Mouse (Mus musculus) embryonic stem cell, embryonic (primary cell): ENCODE data around the gene Dusp23.

Experiments used
- CTCF ChIA-PET, 4 experiments: fragments of 300-600 bp in 2 of 4; fragments of 350-600 bp in 2 of 4; sonication (Branson Sonifier 250); formaldehyde crosslinking; loops; one replicate each; lab custom pipeline; 2022; ENCODE audit warnings: inconsistent platforms in 2 of 4; lab: Charles Lee
- POLR2A ChIA-PET, 4 experiments: fragments of 300-600 bp in 2 of 4; fragments of 350-600 bp in 2 of 4; sonication (Branson Sonifier 250); formaldehyde crosslinking; loops; one replicate each; lab custom pipeline; 2022; ENCODE audit warnings: antibody characterized with exemption in 4 of 4, inconsistent platforms in 1 of 4; lab: Charles Lee

Gene Dusp23

DNA sequence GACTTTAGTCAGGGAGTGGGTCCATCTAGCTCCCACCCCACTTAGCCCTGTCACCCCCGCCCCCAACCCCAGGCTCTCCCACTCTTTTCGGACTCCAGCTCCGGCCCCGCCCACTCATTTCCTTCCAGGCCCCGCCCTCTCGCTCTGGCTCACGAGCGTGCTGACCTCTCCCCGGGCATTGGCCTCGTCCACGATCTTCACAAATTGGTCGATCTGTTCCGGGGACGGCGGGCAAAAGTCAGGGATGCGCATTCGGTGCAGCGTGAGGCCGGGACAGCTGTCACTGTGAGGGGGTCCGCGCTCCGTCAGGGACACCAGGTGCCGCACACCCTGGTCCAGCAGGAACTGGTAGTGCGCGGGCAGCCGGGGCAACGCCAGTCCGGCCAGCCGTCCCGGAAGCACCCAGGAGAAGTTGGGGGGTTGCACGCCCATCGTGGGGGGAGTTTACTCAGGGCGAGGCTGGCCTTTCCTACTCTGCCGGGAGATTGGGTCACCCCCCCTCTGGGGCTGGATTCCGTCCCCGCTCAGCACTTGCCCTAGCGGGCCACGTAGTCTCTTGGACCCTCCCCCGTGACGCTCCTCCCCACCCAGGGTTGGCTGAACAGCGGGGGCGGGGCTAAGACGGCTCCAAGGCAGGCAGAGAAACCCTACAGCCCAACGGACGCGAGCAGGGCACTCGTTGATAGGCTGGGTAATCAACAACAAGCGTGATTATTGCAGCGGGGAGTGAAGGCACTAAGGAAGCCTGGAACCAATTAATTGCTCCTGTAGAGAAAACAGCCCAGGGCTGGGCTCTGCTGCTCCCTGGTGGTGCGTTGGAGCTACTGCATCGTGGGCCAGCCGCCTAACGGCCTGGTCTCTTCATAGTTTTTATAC, at the start of gene Dusp23:
Gene Dusp23, minus strand, starts transcription at position 512 of the 876 bp plus-strand sequence.
- ChIA-PET CTCF (interaction anchor here (0.5 to 4.2 kb wide), 32 partner anchors 9 to 801 kb away, joined by 3 to 37 read pairs (median 4); partner anchors contain the start of genes Cfap45 (in 1 of the 4), Copa (in 1 of the 4), Ncstn (in 1 of the 4) and Tagln2 (in 1 of the 4)), POLR2A (interaction anchor here in 2 of 4 experiments (1.2 to 1.8 kb wide), 4 partner anchors 25 to 118 kb away, joined by 3 to 5 read pairs (median 4); partner anchors contain the start of gene Cfap45 (in 1 of the 2))

GRCm38 (mm10) chr1:172680742-172681141, 48.0 kb upstream of the Dusp23 start:
- POLR2A ChIA-PET: no interaction called here
- CTCF ChIA-PET: no interaction called here

DNA sequence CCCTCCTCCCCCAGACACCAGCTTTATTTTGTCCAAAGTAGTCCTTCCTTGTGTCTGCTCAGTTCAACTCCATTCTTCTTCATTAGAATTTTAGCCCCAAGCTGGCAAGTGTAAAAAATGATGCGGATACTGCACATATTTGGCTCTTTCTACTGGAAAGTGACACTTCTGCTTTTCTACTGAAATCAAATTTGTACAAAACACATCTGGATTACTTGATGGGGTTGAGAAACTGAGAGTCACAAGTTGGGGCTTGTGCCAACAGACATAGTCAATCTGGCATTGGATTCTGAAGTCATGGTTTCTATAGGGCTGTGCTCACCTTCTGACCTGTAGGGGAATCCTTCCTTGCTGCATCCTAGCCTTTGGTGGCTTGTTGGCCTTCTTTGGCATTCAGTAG, 38.0 kb upstream of the Dusp23 start:
- CTCF ChIA-PET: interaction anchor here in 1 of 4 experiments (0.6 kb wide), 1 partner anchor 52 kb away, joined by 3 read pairs; no protein-coding TSS in a partner anchor
- POLR2A ChIA-PET: no interaction called here

DNA sequence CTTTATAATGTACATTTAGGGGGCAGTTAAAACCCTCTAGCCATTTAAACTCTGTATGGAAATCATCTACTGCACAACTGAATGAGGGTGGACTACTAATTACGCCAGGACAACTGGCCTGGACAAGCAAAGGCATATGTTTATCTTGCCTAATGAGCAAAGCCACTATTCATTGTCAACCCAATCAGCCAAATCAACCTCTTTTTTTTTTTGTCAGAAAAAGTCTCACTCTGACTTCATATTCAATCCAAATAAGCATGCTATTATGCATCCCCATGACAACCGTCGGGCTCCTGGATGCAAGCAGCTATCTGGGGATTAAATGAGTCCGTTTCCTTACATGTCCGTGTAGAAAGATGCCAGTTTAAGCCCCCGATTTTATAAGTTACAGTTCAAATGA, 34.8 kb upstream of the Dusp23 start:
- ChIA-PET POLR2A (no interaction called here), CTCF (no interaction called here)

- ChIA-PET POLR2A (interaction anchor here in 1 of 4 experiments (1.2 kb wide), 1 partner anchor 9 kb away, joined by 3 read pairs; no protein-coding TSS in a partner anchor), CTCF (interaction anchor here in 2 of 4 experiments (0.6 to 0.7 kb wide), 3 partner anchors 41 to 732 kb away, joined by 3 to 4 read pairs (median 4); no protein-coding TSS in a partner anchor)
Observed at GRCm38 (mm10) chr1:172665457-172665856, 32.7 kb upstream of the Dusp23 start.

- ChIA-PET POLR2A (interaction anchor here in 1 of 4 experiments (0.6 kb wide), 1 partner anchor 133 kb away, joined by 3 read pairs; no protein-coding TSS in a partner anchor), CTCF (interaction anchor here in 1 of 4 experiments (0.6 kb wide), 1 partner anchor 178 kb away, joined by 4 read pairs; the partner anchor contains the start of gene Igsf9)
Observed at GRCm38 (mm10) chr1:172659688-172660087, 26.9 kb upstream of the Dusp23 start.

DNA sequence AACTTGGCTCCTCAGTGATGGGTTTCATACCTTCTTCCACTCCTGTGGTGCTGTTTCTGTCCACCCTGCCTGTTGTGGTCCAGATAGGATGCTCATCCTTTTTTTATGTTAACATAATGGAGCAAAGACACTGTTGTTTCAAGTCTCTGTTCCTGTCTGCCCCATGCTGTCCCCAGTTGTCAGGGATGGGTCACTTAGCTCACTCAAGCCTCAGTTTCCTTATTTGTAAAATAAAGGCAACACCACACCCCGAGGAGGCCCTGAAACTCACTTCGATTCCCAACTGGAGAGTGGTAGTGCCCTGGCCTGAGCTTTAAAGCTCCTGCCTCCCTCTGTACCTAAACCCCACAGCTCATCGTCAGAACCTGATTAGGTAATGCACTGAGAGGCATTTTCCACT, 24.5 kb upstream of the Dusp23 start:
- ChIA-PET CTCF (interaction anchor here in 2 of 4 experiments (0.6 to 0.7 kb wide), 3 partner anchors 38 to 141 kb away, joined by 3 to 4 read pairs (median 4); no protein-coding TSS in a partner anchor), POLR2A (interaction anchor here in 2 of 4 experiments (0.7 to 0.8 kb wide), 2 partner anchors 24 to 639 kb away, joined by 3 read pairs; partner anchors contain the start of gene Dusp23 (in 1 of the 2))

DNA sequence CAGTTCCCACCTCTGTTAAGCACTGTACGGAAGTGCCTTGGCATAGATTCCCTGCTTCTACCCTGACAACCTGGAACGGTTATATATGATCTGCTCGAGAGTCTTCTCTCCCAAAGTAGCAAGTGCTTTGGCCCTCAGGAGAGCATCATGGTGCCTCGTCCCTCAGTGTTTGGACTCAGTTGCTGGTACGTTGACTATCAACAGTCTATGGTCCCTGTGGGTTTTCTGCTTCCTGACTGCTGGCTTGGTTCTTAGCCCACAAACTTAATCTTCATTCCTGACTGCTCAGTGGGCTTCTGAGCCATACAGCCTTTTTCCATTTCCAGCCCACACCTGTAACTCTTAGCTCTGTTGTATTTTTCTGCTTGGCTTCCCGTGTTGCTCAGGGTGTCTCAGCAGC, 21.1 kb upstream of the Dusp23 start:
- CTCF ChIA-PET: no interaction called here

DNA sequence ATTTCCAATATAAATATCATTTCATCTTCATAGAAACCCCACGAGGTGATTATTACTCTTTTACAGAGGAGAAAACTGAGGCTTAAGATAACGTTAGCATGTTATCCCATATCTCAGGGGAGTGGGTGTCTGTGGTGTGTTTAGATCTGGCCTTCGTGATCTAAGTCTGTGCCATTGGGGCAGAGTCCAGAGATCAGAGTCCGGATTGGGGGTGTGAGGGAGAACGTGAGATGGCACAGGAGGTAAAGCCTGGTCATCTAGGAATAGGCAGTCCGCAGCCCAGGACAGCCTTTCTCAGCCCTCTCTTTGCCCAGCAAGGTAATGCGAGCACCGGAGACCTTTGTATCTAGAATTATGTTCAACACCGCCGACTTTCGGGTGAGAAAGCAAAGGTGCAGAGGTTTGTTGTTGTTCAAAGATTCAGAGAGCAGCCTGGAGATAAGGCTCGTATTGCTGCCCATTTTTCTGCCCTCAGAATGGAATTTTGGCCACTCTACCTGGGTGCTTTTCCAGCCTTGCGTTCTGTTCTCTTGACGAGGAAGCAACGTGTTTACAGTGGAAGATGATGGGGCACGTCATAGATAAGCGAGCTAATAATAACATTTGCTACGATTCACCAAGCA, 19.4 kb upstream of the Dusp23 start:
- POLR2A ChIA-PET: no interaction called here
- CTCF ChIA-PET: no interaction called here

More for the DNA sequence above, 21.1 kb upstream of the Dusp23 start:
- POLR2A ChIA-PET: no interaction called here

GRCm38 (mm10) chr1:172651288-172651987, 18.7 kb upstream of the Dusp23 start:
- ChIA-PET CTCF (interaction anchor here in 2 of 4 experiments (0.7 to 1.3 kb wide), 2 partner anchors 751 to 857 kb away, joined by 3 read pairs; no protein-coding TSS in a partner anchor), POLR2A (interaction anchor here in 2 of 4 experiments (0.5 to 0.6 kb wide), 2 partner anchors 146 to 196 kb away, joined by 3 read pairs; no protein-coding TSS in a partner anchor)

DNA sequence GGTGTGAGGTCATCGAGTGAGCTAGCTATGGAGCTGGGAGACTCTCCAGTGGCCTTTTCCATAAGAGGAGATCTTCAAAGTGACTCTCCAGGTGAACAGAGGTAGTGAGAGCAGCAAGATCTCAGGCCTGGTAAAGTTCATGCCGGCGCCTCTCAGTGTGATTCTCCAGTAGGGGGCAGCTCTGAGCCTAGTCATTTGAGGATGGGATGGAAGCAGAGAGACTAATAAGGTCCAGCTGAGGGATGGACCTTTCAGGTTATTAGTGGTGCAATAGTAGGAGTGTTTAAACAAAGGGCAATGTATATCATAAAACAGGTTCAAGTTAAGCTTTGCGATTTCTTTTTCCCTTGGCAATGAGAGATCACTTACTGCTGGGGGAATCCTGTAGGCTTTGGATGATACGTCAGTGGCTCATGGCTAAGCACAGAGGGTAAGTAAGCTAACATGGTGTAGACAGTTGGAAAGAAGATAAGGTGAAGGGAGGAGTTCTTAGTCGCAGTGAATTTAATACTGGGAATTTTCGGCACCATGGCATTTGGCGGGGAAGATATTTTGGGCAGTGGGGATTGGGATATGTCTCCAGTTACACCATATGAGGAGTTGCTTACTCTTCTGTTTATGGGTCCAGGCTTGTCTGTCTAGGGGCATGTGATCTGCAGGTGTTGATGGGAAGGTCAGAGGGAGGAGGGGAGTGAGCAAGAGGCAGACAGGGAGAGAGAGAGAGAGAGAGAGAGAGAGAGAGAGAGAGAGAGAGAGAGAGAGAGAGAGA, 17.9 kb upstream of the Dusp23 start:
- CTCF ChIA-PET: interaction anchor here in 3 of 4 experiments (0.5 to 1.5 kb wide), 6 partner anchors 31 to 858 kb away, joined by 3 to 4 read pairs (median 3); no protein-coding TSS in a partner anchor
- POLR2A ChIA-PET: interaction anchor here in 1 of 4 experiments (0.6 to 0.8 kb wide), 2 partner anchors 146 to 706 kb away, joined by 3 read pairs; no protein-coding TSS in a partner anchor

GRCm38 (mm10) chr1:172649396-172649795, 16.6 kb upstream of the Dusp23 start:
- POLR2A ChIA-PET: no interaction called here
- CTCF ChIA-PET: interaction anchor here in 1 of 4 experiments (0.6 kb wide), 1 partner anchor 108 kb away, joined by 3 read pairs; no protein-coding TSS in a partner anchor

DNA sequence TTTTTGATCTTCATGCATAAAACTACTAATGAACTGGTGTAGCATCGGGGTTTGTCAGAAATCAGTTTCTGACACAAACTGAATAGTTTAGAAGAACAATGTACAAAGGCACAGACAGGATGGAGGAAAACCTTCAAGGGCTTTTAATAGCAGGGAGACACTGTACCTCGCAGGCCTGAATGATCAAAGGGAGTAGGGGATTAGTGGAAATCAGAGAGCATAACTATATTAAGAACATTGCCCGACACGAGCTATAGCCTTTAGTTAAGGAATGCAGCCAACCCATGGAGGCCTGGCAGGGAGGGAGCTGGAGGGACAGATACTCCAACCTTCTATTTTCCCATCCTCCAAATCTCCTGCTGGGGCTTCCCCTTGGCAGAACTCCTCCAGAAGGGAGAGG, 14.5 kb upstream of the Dusp23 start:
- ChIA-PET CTCF (no interaction called here), POLR2A (no interaction called here)

DNA sequence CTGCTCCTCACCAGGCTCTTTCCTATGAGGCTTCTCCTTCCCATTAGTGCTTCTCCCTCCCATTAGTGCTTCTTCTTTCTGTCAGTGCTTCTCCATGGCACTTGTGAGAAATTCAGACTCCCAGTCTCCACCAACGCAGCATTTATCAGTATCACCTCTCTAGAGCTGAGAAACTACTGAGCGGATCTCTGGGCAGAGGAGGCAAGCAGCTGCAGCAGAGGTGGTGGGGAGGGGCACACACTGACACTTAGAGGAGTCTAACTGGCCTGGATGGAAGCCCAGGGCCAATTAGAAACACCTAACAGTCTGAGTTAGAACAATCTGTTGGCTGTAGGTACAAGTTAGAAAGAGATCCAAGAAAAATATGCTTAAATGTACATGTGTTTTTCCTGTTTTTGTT, 6.0 kb upstream of the Dusp23 start:
- CTCF ChIA-PET: no interaction called here
- POLR2A ChIA-PET: no interaction called here

GRCm38 (mm10) chr1:172637801-172638200, 5.0 kb upstream of the Dusp23 start:
- ChIA-PET CTCF (interaction anchor here in 3 of 4 experiments (0.6 to 1.5 kb wide), 6 partner anchors 20 to 342 kb away, joined by 3 to 4 read pairs (median 3); no protein-coding TSS in a partner anchor), POLR2A (no interaction called here)

DNA sequence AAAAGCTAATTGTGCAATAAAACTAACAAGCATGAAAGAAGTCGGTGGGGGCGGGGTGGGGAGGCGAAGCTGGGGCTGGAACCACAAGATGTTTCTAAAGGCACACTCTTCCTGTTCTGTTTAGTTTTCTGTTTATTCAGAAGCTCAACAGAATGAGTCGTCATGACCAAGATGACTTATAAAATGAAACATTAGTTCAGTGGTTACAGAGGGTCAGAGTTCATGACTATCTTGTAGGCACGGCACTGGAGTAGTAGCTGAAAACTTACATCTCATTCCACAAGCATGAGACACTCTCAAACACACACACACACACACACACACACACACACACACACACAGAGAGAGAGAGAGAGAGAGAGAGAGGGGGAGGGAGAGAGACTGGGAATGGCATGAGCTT, 3.5 kb upstream of the Dusp23 start:
- ChIA-PET POLR2A (interaction anchor here in 1 of 4 experiments (0.6 kb wide), 1 partner anchor 110 kb away, joined by 3 read pairs; no protein-coding TSS in a partner anchor), CTCF (interaction anchor here in 2 of 4 experiments (1.1 to 1.2 kb wide), 2 partner anchors 107 kb away, joined by 3 read pairs; no protein-coding TSS in a partner anchor)

GRCm38 (mm10) chr1:172635258-172635657, 2.5 kb upstream of the Dusp23 start:
- ChIA-PET CTCF (interaction anchor here in 1 of 4 experiments (4.2 kb wide), 1 partner anchor 106 kb away, joined by 37 read pairs; no protein-coding TSS in a partner anchor), POLR2A (no interaction called here)
